Comparison of ENCODE assay signal across 9 mouse cellular contexts in the genomic region with DNA sequence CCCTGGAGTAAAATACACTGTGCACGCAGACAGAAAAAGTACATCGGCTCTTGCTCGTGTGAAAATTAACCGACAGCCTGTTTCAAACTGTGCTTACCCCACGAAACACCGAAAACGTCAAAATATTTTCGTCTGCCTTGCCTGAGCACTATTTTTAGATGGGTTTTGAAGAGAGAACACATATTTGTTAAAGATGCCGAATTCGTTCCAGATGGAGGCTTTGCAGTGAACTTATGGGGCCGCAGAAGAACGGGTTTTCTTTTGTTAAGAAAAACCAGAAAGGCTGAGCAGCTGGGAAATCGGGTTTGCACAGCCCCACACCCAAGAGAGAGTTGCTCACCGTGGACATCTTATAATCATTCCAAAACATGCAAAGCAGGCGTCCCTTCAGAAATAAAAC.
A peak's percentile ranks its signal among the peaks of the same experiment; 100 is the strongest.
DNase-seq lines count a peak whose midpoint lies in the region; ATAC-seq lines count a peak whose summit lies in the region.
"Had no signal": no experiment of that assay in that cellular context is flagged by ENCODE, and none has a peak within 500 bp of the region (broad histone marks: within the 10 kb centered on the region; RNA-seq: fewer than 3 reads in every experiment).

No protein-coding gene starts in this region.

- ATAC-seq in kidney, embryonic 16.5 days (ENCODE audit: low FRiP score, low TSS enrichment): no peak
- no peak for ATAC-seq in heart, embryonic 15.5 days (replicated peaks; ENCODE audit: insufficient number of reproducible peaks, insufficient read depth, low FRiP score, low read depth)
- ATAC-seq in limb, embryonic 11.5 days (ENCODE audit: insufficient number of reproducible peaks, low FRiP score, low TSS enrichment, low read depth): no peak
- no peak for ATAC-seq in inflammation-experienced regulatory T-cells, adult 6 months

- H3K9ac ChIP-seq in kidney, embryonic 16.5 days (replicated peaks; ENCODE audit: low read length): no peak overlapping the region
- H3K9ac ChIP-seq in heart, embryonic 15.5 days: no peak overlapping the region
- H3K9ac ChIP-seq in limb, embryonic 11.5 days (ENCODE audit: low read length): no peak overlapping the region

- peaks cover 4% of the 10 kb centered on the region for H3K36me3 ChIP-seq in kidney, embryonic 16.5 days (ENCODE audit: insufficient read depth, low read length)
- peaks cover 7% of the 10 kb centered on the region; the same call in 1 of the 2 replicates for H3K36me3 ChIP-seq in embryonic facial prominence, embryonic 10.5 days (replicated peaks)
- H3K36me3 ChIP-seq in heart, embryonic 15.5 days: peaks cover 6% of the 10 kb centered on the region; the same call in 1 of the 2 replicates
- H3K36me3 ChIP-seq in limb, embryonic 11.5 days (ENCODE audit: control insufficient read depth, insufficient read depth, low read length): no peaks in the 10 kb centered on the region

- 70% methylated on average over 15 of the region's 15 CpGs for WGBS in kidney, embryonic 16.5 days
- 58% methylated on average over 15 of the region's 15 CpGs for WGBS in embryonic facial prominence, embryonic 10.5 days
- WGBS in heart, embryonic 15.5 days: 47% methylated on average over 15 of the region's 15 CpGs
- WGBS in limb, embryonic 11.5 days: 46% methylated on average over 15 of the region's 15 CpGs

- H3K27me3 ChIP-seq in kidney, embryonic 16.5 days (ENCODE audit: insufficient read depth, low read length): no peaks in the 10 kb centered on the region
- H3K27me3 ChIP-seq in embryonic facial prominence, embryonic 10.5 days (replicated peaks; ENCODE audit: low read depth, poor library complexity, severe bottlenecking): no peaks in the 10 kb centered on the region
- H3K27me3 ChIP-seq in heart, embryonic 15.5 days: no peaks in the 10 kb centered on the region
- no peaks in the 10 kb centered on the region for H3K27me3 ChIP-seq in limb, embryonic 11.5 days (ENCODE audit: control insufficient read depth, insufficient read depth, low read length)

- H3K4me2 ChIP-seq in kidney, embryonic 16.5 days (replicated peaks; ENCODE audit: low read depth, low read length): no peak overlapping the region
- H3K4me2 ChIP-seq in heart, embryonic 15.5 days: peak overlapping the region; percentile 55
- H3K4me2 ChIP-seq in limb, embryonic 11.5 days (ENCODE audit: low read depth, severe bottlenecking): no peak overlapping the region

- H3K27ac ChIP-seq in kidney, embryonic 16.5 days (ENCODE audit: low read length): peak overlapping the region; percentile 56; the same call in 1 of the 2 replicates
- peak overlapping the region; percentile 82 for H3K27ac ChIP-seq in embryonic facial prominence, embryonic 10.5 days (replicated peaks)
- H3K27ac ChIP-seq in heart, embryonic 15.5 days: peak overlapping the region; percentile 95
- H3K27ac ChIP-seq in limb, embryonic 11.5 days (replicated peaks; ENCODE audit: low read depth, low read length): peak overlapping the region; percentile 69
- H3K27ac ChIP-seq: left cerebral cortex, adult 2 months had no signal

- H3K9me3 ChIP-seq in kidney, embryonic 16.5 days (ENCODE audit: low read length): no peaks in the 10 kb centered on the region
- H3K9me3 ChIP-seq in embryonic facial prominence, embryonic 10.5 days: no peaks in the 10 kb centered on the region
- H3K9me3 ChIP-seq in heart, embryonic 15.5 days (replicated peaks): no peaks in the 10 kb centered on the region
- no peaks in the 10 kb centered on the region for H3K9me3 ChIP-seq in limb, embryonic 11.5 days (ENCODE audit: control insufficient read depth, low read length)

- H3K4me1 ChIP-seq in kidney, embryonic 16.5 days (ENCODE audit: insufficient read depth, low read length): peaks cover 16% of the 10 kb centered on the region
- peaks cover 12% of the 10 kb centered on the region for H3K4me1 ChIP-seq in embryonic facial prominence, embryonic 10.5 days
- peaks cover 30% of the 10 kb centered on the region for H3K4me1 ChIP-seq in heart, embryonic 15.5 days (replicated peaks)
- H3K4me1 ChIP-seq in limb, embryonic 11.5 days (ENCODE audit: control insufficient read depth, insufficient read depth, low read length): peaks cover 9% of the 10 kb centered on the region

- DNase-seq in kidney, adult 9 months: no peak
- no peak for DNase-seq in embryonic facial prominence, embryonic 10.5 days (ENCODE audit: low spot score)
- DNase-seq in limb, embryonic 11.5 days (ENCODE audit: low spot score): no peak
- no peak for DNase-seq in thymus, postnatal 4 days
- no peak for DNase-seq in cerebellum, adult 18-20 months

- H3K4me3 ChIP-seq in kidney, embryonic 16.5 days (ENCODE audit: low read length): no peak overlapping the region
- H3K4me3 ChIP-seq in embryonic facial prominence, embryonic 10.5 days: no peak overlapping the region
- H3K4me3 ChIP-seq in heart, embryonic 15.5 days: no peak overlapping the region
- no peak overlapping the region for H3K4me3 ChIP-seq in limb, embryonic 11.5 days (ENCODE audit: low read depth, low read length)
- H3K4me3 ChIP-seq: left cerebral cortex, adult 2 months had no signal
